Mouse (Mus musculus): ENCODE results near the gene Psenen. TPM values are rescaled to one million over a fixed set of nuclear protein-coding genes. Genes with fewer than 3 reads are reported as not detected.

Psenen gene
- polyA plus RNA-seq, 1 experiment from 2014 or later, result 140 TPM

DNA sequence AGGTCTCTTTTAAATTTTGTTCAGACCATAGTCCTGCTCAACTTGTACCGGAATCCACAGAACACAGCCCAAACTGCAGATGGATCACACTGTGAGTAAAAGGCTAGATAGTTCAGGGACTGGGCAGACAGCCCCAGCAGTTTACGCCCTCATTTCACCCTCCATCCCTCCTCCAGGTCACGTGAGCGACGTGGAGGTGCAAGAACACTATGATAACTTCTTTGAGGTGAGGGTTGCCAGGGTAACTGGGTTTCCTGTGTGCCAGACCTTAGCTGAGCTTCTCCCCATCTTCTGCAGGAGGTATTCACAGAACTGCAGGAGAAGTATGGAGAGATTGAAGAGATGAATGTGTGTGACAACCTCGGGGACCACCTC lies 466 bp upstream of the Psenen start:
- Histone ChIP-seq H3K4me3 (replicated peaks) (peak overlapping the region; percentile 94), H3K4me2 (replicated peaks) (peak overlapping the region; percentile 74), H3K9ac (peak overlapping the region; percentile 86), H3K9me3 (replicated peaks) (no peaks in the 10 kb centered on the region), H3K4me1 (peaks cover 22% of the 10 kb centered on the region; the same call in 1 of the 2 replicates), H3K27me3 (no peaks in the 10 kb centered on the region), H3K27ac (replicated peaks) (peak overlapping the region; percentile 98), H3K36me3 (peaks cover 25% of the 10 kb centered on the region)
- no peak for ATAC-seq (ENCODE audit: insufficient number of reproducible peaks, low FRiP score, low TSS enrichment, low read depth)
- WGBS, result 25% methylated on average over 6 of the region's 6 CpGs

GRCm38 (mm10) chr7:30562526-30563116 lies 806 bp downstream of the Psenen start:
- H3K9me3 ChIP-seq (replicated peaks), result no peaks in the 10 kb centered on the region
- peak overlapping the region; percentile 81 for H3K4me2 ChIP-seq (replicated peaks)
- H3K4me1 ChIP-seq, result peaks cover 33% of the 10 kb centered on the region
- H3K27me3 ChIP-seq, result no peaks in the 10 kb centered on the region
- peak overlapping the region; percentile 94 for H3K4me3 ChIP-seq (replicated peaks)
- 1% methylated on average over 27 of the region's 27 CpGs for WGBS
- peaks cover 16% of the 10 kb centered on the region for H3K36me3 ChIP-seq
- ATAC-seq (ENCODE audit: insufficient number of reproducible peaks, low FRiP score, low TSS enrichment, low read depth), result no peak
- peak overlapping the region; percentile 98 for H3K27ac ChIP-seq (replicated peaks)
- peak overlapping the region; percentile 55 for H3K9ac ChIP-seq

DNA sequence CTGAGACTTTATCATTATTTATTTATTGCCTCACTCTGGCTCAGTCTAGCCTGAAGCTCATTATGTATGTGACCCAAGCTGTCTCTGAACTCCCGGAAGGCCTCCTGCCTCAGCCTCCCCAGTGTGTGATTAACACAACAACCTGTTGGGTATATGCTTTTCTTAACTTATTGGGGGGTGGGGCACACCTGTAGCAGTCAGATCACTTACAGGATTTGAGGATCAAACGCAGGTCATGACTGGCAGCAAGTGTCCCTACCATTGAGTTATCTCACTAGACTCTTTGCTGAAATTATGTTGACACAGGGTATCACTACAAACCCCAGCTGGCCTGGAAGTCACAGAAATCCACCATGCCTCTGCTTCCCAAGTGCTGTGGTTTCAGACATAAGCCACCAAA lies 3.1 kb downstream of the Psenen start:
- Histone ChIP-seq H3K9me3 (replicated peaks) (no peaks in the 10 kb centered on the region), H3K4me3 (replicated peaks) (no peak overlapping the region), H3K9ac (0 out of 2 replicates have a peak overlapping the region, but pooled peaks have one; percentile 2), H3K27ac (replicated peaks) (no peak overlapping the region), H3K4me1 (peaks cover 33% of the 10 kb centered on the region), H3K36me3 (peaks cover 23% of the 10 kb centered on the region), H3K27me3 (no peaks in the 10 kb centered on the region), H3K4me2 (replicated peaks) (peak overlapping the region; percentile 86; the same call in 1 of the 2 replicates)
- WGBS, result 67% methylated on average over 2 of the region's 2 CpGs
- ATAC-seq (ENCODE audit: insufficient number of reproducible peaks, low FRiP score, low TSS enrichment, low read depth), result no peak

DNA sequence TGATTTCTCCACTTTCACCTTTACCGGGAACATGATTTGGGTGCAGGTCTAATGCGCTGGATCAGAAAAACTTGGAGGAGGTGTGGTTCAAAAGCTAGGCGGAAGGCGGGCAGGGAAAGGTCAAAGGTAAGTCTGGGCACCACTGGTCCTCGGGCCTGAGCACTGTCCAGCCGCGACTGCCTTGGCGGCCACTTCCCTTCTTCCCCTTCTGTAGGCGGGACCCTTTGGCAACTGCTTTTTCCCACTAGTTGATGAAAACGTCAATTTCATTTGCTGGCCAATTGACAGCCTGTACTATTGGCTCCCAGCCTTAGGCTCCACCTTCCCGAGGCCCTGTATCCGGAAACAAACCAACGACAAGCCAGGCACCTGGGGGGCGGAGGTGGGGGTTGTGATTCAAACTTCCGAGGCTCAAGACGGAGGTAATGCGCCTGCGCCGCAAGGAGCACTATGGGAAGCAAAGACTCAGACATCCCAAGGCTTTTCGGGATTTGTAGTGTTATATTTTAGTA lies 3.9 kb downstream of the Psenen start, which contains the start of gene Lin37:
Gene Lin37, minus strand, starts transcription at position 396 of the 512 bp plus-strand sequence.
- H3K4me1 ChIP-seq, result peaks cover 33% of the 10 kb centered on the region
- H3K27me3 ChIP-seq, result no peaks in the 10 kb centered on the region
- peaks cover 28% of the 10 kb centered on the region for H3K36me3 ChIP-seq
- H3K9ac ChIP-seq, result peak within 1 kb of the TSS; percentile 79
- no peaks in the 10 kb centered on the region for H3K9me3 ChIP-seq (replicated peaks)
- under 1% methylated on average over 20 of the region's 20 CpGs for WGBS
- peak within 1 kb of the TSS; percentile 86 for H3K4me2 ChIP-seq (replicated peaks)
- ATAC-seq (ENCODE audit: insufficient number of reproducible peaks, low FRiP score, low TSS enrichment, low read depth), result peak; percentile 87
- H3K4me3 ChIP-seq (replicated peaks), result peak within 1 kb of the TSS; percentile 74
- peak within 1 kb of the TSS; percentile 71 for H3K27ac ChIP-seq (replicated peaks)

GRCm38 (mm10) chr7:30558656-30559442 lies 4.6 kb downstream of the Psenen start:
- Histone ChIP-seq H3K4me2 (replicated peaks) (peak overlapping the region; percentile 86), H3K9me3 (replicated peaks) (no peaks in the 10 kb centered on the region), H3K27ac (replicated peaks) (peak overlapping the region; percentile 71), H3K4me1 (peaks cover 30% of the 10 kb centered on the region), H3K36me3 (peaks cover 30% of the 10 kb centered on the region), H3K27me3 (no peaks in the 10 kb centered on the region), H3K4me3 (replicated peaks) (peak overlapping the region; percentile 74), H3K9ac (peak overlapping the region; percentile 79)
- ATAC-seq (ENCODE audit: insufficient number of reproducible peaks, low FRiP score, low TSS enrichment, low read depth), result no peak
- 14% methylated on average over 12 of the region's 12 CpGs for WGBS

- Histone ChIP-seq H3K4me1 (peaks cover 36% of the 10 kb centered on the region), H3K9me3 (replicated peaks) (no peaks in the 10 kb centered on the region), H3K27ac (replicated peaks) (no peak overlapping the region), H3K36me3 (peaks cover 30% of the 10 kb centered on the region), H3K27me3 (no peaks in the 10 kb centered on the region), H3K4me2 (replicated peaks) (peak overlapping the region; percentile 86), H3K4me3 (replicated peaks) (peak overlapping the region; percentile 74), H3K9ac (no peak overlapping the region)
- ATAC-seq (ENCODE audit: insufficient number of reproducible peaks, low FRiP score, low TSS enrichment, low read depth), result no peak
- WGBS, result 87% methylated on average over 13 of the region's 13 CpGs
Observed at GRCm38 (mm10) chr7:30557901-30558514, 5.4 kb downstream of the Psenen start.

GRCm38 (mm10) chr7:30556894-30557536 lies 6.4 kb downstream of the Psenen start:
- 92% methylated on average over 18 of the region's 18 CpGs for WGBS
- no peak overlapping the region for H3K4me2 ChIP-seq (replicated peaks)
- H3K36me3 ChIP-seq, result peaks cover 30% of the 10 kb centered on the region
- peaks cover 38% of the 10 kb centered on the region for H3K4me1 ChIP-seq
- no peak overlapping the region for H3K9ac ChIP-seq
- no peak overlapping the region for H3K4me3 ChIP-seq (replicated peaks)
- no peaks in the 10 kb centered on the region for H3K9me3 ChIP-seq (replicated peaks)
- ATAC-seq (ENCODE audit: insufficient number of reproducible peaks, low FRiP score, low TSS enrichment, low read depth), result no peak
- no peaks in the 10 kb centered on the region for H3K27me3 ChIP-seq
- no peak overlapping the region for H3K27ac ChIP-seq (replicated peaks)

DNA sequence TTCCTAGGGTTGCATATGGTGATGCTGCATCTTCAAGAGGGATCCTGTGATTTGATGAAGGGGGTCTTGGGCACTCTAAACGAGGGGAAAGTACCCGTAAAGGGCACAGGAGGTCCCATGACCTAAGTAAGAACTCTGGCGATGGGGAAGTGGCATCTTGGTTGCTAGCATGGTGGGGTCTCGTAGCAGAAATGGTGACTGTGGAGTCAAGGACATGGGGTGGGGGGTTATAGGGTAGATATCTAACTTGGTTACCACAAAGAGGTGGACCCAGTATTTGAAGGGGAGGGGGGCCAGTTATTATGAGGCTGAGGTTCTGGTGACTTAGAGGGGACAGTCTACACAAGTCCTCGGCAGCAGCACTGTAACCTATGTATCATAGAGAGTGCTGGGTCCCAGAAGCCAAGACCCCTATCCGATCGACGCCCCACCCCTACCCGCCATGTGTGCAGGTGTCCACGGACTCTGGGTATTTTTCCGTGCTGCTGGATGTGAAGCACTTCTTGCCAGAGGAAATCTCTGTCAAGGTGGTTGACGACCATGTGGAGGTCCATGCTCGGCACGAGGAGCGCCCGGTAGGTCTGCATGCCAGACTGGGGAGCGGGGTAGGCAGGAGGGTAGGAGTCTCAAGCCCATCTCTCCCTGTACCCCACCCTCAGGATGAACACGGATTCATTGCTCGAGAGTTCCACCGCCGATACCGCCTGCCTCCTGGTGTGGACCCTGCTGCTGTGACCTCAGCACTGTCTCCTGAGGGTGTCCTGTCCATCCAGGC lies 9.4 kb downstream of the Psenen start:
- Histone ChIP-seq H3K4me3 (replicated peaks) (peak overlapping the region; percentile 81), H3K4me2 (replicated peaks) (peak overlapping the region; percentile 96), H3K27me3 (no peaks in the 10 kb centered on the region), H3K9me3 (replicated peaks) (no peaks in the 10 kb centered on the region), H3K36me3 (peaks cover 30% of the 10 kb centered on the region), H3K27ac (replicated peaks) (peak overlapping the region; percentile 100; the same call in 1 of the 2 replicates), H3K4me1 (peaks cover 30% of the 10 kb centered on the region), H3K9ac (peak overlapping the region; percentile 59; the same call in 1 of the 2 replicates)
- ATAC-seq (ENCODE audit: insufficient number of reproducible peaks, low FRiP score, low TSS enrichment, low read depth), result no peak
- 86% methylated on average over 22 of the region's 22 CpGs for WGBS

DNA sequence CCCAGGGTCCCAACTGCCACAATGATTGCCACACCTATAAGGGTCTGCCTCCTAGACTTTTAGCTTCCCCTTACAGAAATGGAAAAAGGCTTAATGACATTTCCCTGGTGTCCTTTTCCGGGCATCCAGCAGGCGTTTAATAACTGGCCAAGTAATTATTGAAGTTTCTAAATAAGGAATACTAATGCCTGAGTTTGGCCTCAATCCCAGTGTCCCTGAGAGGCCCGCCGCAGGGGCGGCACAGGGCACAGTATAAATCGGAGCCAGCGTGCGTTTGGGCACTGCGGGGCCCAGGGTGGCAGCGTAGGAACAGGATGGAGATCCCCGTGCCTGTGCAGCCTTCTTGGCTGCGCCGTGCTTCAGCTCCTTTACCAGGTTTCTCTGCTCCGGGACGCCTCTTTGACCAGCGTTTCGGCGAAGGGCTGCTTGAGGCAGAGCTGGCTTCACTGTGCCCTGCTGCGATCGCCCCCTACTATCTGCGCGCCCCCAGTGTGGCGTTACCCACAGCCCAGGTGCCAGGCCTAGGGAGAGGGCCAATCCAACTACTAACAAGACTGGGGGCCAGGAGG lies 10.3 kb downstream of the Psenen start:
- peaks cover 21% of the 10 kb centered on the region for H3K4me1 ChIP-seq
- H3K9me3 ChIP-seq (replicated peaks), result no peaks in the 10 kb centered on the region
- H3K27me3 ChIP-seq, result no peaks in the 10 kb centered on the region
- peak overlapping the region; percentile 59 for H3K9ac ChIP-seq
- peak overlapping the region; percentile 100 for H3K27ac ChIP-seq (replicated peaks)
- peak overlapping the region; percentile 96 for H3K4me2 ChIP-seq (replicated peaks)
- peak overlapping the region; percentile 81 for H3K4me3 ChIP-seq (replicated peaks)
- peaks cover 32% of the 10 kb centered on the region for H3K36me3 ChIP-seq
- 3% methylated on average over 23 of the region's 23 CpGs for WGBS
- ATAC-seq (ENCODE audit: insufficient number of reproducible peaks, low FRiP score, low TSS enrichment, low read depth), result no peak
